Mouse (Mus musculus) G1E (cell line): ENCODE measurements around the gene Ppp4r1.

Experiments used
- CTCF ChIP-seq: IDR thresholded peaks from 2 replicates; pipeline ENCODE4 v1.5.1; 2012; ENCODE audit warnings: low read depth, low read length, inconsistent platforms, mixed read lengths
- GATA1 ChIP-seq: IDR thresholded peaks from 2 replicates; pipeline ENCODE4 v1.6.1; 2012; ENCODE audit warnings: borderline replicate concordance, low read length, inconsistent platforms, mixed read lengths

GRCm38 (mm10) chr17:65886571-65886970 lies 104.2 kb downstream of the Ppp4r1 start:
- TF ChIP-seq CTCF: no peak
- no peak for TF ChIP-seq GATA1
